Mouse (Mus musculus) ES-E14 (cell line): ENCODE measurements around the gene Pwp2. TPM values are rescaled to one million over a fixed set of nuclear protein-coding genes. Genes with fewer than 3 reads are reported as not detected.

ENCODE experiments used
- DNase-seq: peaks from one replicate; pipeline ENCODE4 v3.0.0-alpha.2; 2013; ENCODE audit warnings: low read depth, low spot score
- H3K27ac ChIP-seq: 2 replicates; pipeline ENCODE4 v1.5.1; 2012; ENCODE audit warnings: low read depth, mild to moderate bottlenecking, low read length, moderate library complexity, mixed read lengths; ENCODE audit not compliant: poor library complexity, insufficient read depth, severe bottlenecking
- H3K36me3 ChIP-seq: 2 replicates; pipeline ENCODE4 v1.6.1; 2012; ENCODE audit warnings: mild to moderate bottlenecking, low read length, moderate library complexity, mixed read lengths; ENCODE audit not compliant: control insufficient read depth, poor library complexity, insufficient read depth, severe bottlenecking
- H3K4me1 ChIP-seq, 2 experiments: fragments of 150-350 bp in 1 of 2; sonication (generic) in 1 of 2; 2 replicates each; pipeline ENCODE4 v1.6.1; 2012; ENCODE audit warnings: low read length in 2 of 2, mild to moderate bottlenecking in 1 of 2, mixed read lengths in 1 of 2; ENCODE audit not compliant: control insufficient read depth in 2 of 2, insufficient read depth in 2 of 2, poor library complexity in 1 of 2
- H3K4me3 ChIP-seq, 2 experiments: fragments of 150-350 bp in 1 of 2; sonication (generic) in 1 of 2; 2 replicates each; pipeline ENCODE4 v1.5.1; 2012; ENCODE audit warnings: low read length in 2 of 2, low read depth in 1 of 2, mild to moderate bottlenecking in 1 of 2, mixed read lengths in 1 of 2; ENCODE audit not compliant: insufficient read depth in 1 of 2, poor library complexity in 1 of 2, severe bottlenecking in 1 of 2
- H3K9ac ChIP-seq: 2 replicates; pipeline ENCODE4 v1.6.1; 2012; ENCODE audit warnings: low read depth, mild to moderate bottlenecking, low read length, mixed read lengths; ENCODE audit not compliant: poor library complexity, insufficient read depth, severe bottlenecking
- H3K9me3 ChIP-seq: fragments of 150-350 bp; sonication (generic); 2 replicates; pipeline ENCODE4 v1.6.1; 2012; ENCODE audit warnings: low read depth, mild to moderate bottlenecking, low read length; ENCODE audit not compliant: control insufficient read depth, insufficient read depth
- CHD2 ChIP-seq: IDR thresholded peaks from 2 replicates; pipeline ENCODE4 v1.6.1; 2014; ENCODE audit warnings: mild to moderate bottlenecking, low read depth, low read length, inconsistent platforms
- HCFC1 ChIP-seq: IDR thresholded peaks from 2 replicates; pipeline ENCODE4 v1.6.1; 2012; ENCODE audit warnings: low read length, inconsistent platforms, borderline replicate concordance; ENCODE audit not compliant: insufficient read depth
- MAFK ChIP-seq: IDR thresholded peaks from 2 replicates; pipeline ENCODE4 v1.6.1; 2014; ENCODE audit warnings: mild to moderate bottlenecking, low read depth, low read length, inconsistent platforms; ENCODE audit not compliant: insufficient read depth
- ZC3H11A ChIP-seq: IDR thresholded peaks from 2 replicates; pipeline ENCODE4 v1.6.1; 2012; ENCODE audit warnings: low read depth, mild to moderate bottlenecking, inconsistent platforms, low read length, borderline replicate concordance
- ZNF384 ChIP-seq: IDR thresholded peaks from 2 replicates; pipeline ENCODE4 v1.6.1; 2012; ENCODE audit warnings: low read depth, low read length, inconsistent platforms
- in situ Hi-C, 2 experiments: fragments of 600-800 bp; cut with MboI; formaldehyde crosslinking; loops; one replicate each; pipeline ENCODE4 v1.15.1; 2025; ENCODE audit warnings: low sequenced_read_pairs in 2 of 2, inconsistent platforms in 1 of 2; ENCODE audit not compliant: unreplicated experiment in 2 of 2
- total RNA-seq: library from RNA; depleted of rRNA; stranded (reverse); fragments of 300-350 nt; gene quantifications from 2 replicates; pipeline ENCODE4 v1.2.3, GENCODE M21; 2012

Gene Pwp2
- total RNA-seq, 1 experiment, result 60.9 TPM

DNA sequence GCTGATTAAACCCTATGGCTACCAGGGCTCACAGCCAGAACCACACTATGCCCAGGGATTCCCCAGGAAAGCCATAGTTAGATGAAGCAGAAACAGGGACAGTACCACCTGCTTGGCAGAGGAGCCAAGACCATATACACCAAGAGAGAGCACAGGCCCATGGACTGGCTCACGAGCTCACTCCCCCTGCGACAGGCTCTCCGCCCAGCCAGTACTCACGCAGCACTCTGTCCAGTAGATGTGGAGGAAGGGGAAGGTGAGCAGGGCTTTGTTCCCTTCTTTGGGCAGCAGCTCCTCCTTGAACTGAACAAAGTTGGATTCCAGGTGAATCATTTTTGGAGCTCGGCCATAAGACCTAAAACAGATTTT is 43.6 kb upstream of the Pwp2 start:
- no peak overlapping the region for H3K27ac ChIP-seq
- H3K9ac ChIP-seq, result no peak overlapping the region
- H3K4me1 ChIP-seq, result no peaks in the 10 kb centered on the region; a peak in 1 of 4 replicates
- H3K36me3 ChIP-seq, result peaks cover 15% of the 10 kb centered on the region; the same call in 1 of the 2 replicates
- in situ Hi-C loops, result no loop called here
- DNase-seq, result no peak
- H3K9me3 ChIP-seq, result no peaks in the 10 kb centered on the region
- TF ChIP-seq ZNF384, result no peak
- TF ChIP-seq MAFK, result no peak
- TF ChIP-seq CHD2, result no peak
- no peak for TF ChIP-seq HCFC1
- no peak for TF ChIP-seq ZC3H11A
- H3K4me3 ChIP-seq, result no peak overlapping the region

DNA sequence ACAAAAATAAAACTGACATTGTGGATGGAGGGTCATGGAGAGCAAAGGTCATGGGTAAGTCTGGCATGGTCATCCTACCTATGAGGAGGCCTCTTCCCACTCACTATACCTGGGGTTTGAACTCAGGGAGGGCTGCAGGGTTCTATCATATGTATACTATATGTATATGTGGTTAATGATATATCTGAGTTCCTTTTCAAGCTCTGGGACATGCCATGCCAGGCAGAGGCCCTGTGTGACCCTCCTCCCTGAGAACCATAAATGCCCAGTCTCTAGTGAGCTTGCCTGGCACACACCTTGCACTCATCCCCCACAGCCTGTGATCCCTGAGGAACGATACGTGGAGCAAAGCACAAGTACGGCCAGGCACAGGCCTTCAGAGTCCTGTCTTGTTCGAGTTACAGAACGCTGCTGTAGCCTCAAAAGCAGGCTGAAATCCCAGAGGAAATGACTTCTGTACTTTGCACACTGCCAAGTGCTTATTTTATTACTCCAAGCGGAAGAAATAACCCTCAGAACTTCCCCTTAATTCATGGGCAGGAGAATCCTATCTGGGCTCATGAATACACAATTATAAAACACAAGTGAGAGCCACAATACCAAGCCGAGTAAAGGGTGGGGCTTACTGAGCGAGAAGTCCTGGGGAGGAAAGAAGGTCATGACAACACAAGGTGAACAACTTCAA is 43.1 kb upstream of the Pwp2 start:
- H3K27ac ChIP-seq, result no peak overlapping the region
- no peak overlapping the region for H3K4me3 ChIP-seq
- no peaks in the 10 kb centered on the region for H3K9me3 ChIP-seq
- H3K9ac ChIP-seq, result no peak overlapping the region
- no peaks in the 10 kb centered on the region; a peak in 1 of 4 replicates for H3K4me1 ChIP-seq
- no peak for DNase-seq
- in situ Hi-C loops, result no loop called here
- peaks cover 15% of the 10 kb centered on the region; the same call in 1 of the 2 replicates for H3K36me3 ChIP-seq
- TF ChIP-seq HCFC1 (no peak), ZC3H11A (no peak), MAFK (no peak), ZNF384 (no peak), CHD2 (no peak)

DNA sequence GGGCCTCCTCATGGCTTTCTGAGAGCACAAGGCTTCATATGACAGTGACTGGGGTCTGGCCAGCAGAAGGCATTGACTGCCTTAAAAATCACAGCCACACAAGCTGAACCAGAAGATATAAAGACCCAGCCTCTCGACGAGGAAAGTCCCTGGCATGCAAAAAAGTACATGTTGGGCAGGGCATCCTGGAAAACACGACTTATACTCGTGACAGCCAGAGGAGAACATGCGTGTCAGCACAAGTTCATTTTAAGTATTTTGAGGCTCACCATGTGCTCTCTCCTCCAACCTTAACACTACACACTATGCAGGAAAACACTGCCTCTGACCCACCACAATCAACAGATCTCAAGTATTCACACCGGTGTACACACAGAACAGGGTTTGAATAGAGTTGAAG is 39.2 kb upstream of the Pwp2 start:
- TF ChIP-seq CHD2, result no peak
- TF ChIP-seq HCFC1, result no peak
- no peak overlapping the region for H3K27ac ChIP-seq
- H3K9ac ChIP-seq, result no peak overlapping the region
- no peak overlapping the region for H3K4me3 ChIP-seq
- DNase-seq, result no peak
- no peaks in the 10 kb centered on the region for H3K4me1 ChIP-seq
- peaks cover 20% of the 10 kb centered on the region; the same call in 1 of the 2 replicates for H3K36me3 ChIP-seq
- in situ Hi-C loops, result no loop called here
- H3K9me3 ChIP-seq, result no peaks in the 10 kb centered on the region

DNA sequence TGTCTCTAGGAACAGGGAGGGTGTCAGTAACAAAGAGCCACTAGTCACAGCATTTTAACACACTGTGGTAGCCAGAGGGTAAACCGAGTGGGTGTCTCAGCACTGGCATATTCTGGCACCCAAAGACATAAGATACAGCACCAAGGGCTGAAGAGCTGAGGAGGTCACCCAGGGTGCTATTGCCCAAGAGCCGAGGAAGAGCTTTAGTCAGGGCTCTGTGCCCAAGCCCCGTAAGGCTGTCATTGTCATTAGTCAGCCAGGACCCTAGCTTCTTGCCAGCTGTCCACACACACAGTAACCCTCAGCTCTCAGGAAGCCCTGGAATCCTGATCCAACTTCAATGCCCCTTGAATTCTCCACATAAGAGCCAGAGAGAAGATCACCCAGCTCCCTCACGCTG is 38.0 kb upstream of the Pwp2 start:
- no peak for TF ChIP-seq CHD2
- no peak for TF ChIP-seq MAFK
- no peak for TF ChIP-seq ZNF384
- TF ChIP-seq ZC3H11A, result no peak
- TF ChIP-seq HCFC1, result no peak
- Histone ChIP-seq H3K9me3 (no peaks in the 10 kb centered on the region), H3K36me3 (peaks cover 16% of the 10 kb centered on the region; the same call in 1 of the 2 replicates), H3K4me1 (no peaks in the 10 kb centered on the region), H3K27ac (no peak overlapping the region), H3K4me3 (no peak overlapping the region), H3K9ac (no peak overlapping the region)
- in situ Hi-C loops, result no loop called here
- DNase-seq, result no peak

DNA sequence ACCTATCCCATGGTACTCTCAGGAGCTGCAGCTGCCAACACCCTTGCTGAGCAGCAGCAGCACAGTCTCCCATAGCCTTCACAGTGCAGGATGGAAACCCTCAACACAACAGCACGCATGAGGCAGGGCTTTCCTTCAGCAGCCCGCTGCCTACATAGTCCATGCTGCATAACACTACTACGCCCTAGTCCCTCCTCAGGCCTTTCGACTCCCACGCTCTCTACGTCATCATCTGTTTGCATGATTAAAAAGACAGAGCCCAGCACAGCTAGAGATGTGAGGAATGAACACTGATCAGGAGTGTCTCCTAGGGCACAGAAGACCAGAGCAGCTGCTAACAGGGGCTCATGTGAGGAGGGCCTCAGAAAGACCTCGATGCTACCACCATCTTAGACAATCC is 36.4 kb upstream of the Pwp2 start:
- Histone ChIP-seq H3K9ac (no peak overlapping the region), H3K4me1 (no peaks in the 10 kb centered on the region), H3K9me3 (no peaks in the 10 kb centered on the region), H3K27ac (no peak overlapping the region), H3K4me3 (no peak overlapping the region), H3K36me3 (peaks cover 23% of the 10 kb centered on the region; the same call in 1 of the 2 replicates)
- in situ Hi-C loops, result no loop called here
- TF ChIP-seq MAFK (no peak; the same call in 1 of the 2 replicates), ZNF384 (no peak), HCFC1 (no peak), CHD2 (no peak), ZC3H11A (no peak)
- DNase-seq, result no peak
